Mouse (Mus musculus): Measurements from ENCODE around the gene L1td1. TPM values are rescaled to one million over a fixed set of nuclear protein-coding genes. Genes with fewer than 3 reads are reported as not detected.

L1td1 gene
- total RNA-seq (2012; rRNA removed) (not detected in 2 replicates), polyA plus RNA-seq (2012; ENCODE audit: insufficient read depth in 1 of 2, insufficient read length in 2 of 2, low read depth in 1 of 2, low replicate concordance in 2 of 2, missing spikeins in 1 of 2) (not detected)

DNA sequence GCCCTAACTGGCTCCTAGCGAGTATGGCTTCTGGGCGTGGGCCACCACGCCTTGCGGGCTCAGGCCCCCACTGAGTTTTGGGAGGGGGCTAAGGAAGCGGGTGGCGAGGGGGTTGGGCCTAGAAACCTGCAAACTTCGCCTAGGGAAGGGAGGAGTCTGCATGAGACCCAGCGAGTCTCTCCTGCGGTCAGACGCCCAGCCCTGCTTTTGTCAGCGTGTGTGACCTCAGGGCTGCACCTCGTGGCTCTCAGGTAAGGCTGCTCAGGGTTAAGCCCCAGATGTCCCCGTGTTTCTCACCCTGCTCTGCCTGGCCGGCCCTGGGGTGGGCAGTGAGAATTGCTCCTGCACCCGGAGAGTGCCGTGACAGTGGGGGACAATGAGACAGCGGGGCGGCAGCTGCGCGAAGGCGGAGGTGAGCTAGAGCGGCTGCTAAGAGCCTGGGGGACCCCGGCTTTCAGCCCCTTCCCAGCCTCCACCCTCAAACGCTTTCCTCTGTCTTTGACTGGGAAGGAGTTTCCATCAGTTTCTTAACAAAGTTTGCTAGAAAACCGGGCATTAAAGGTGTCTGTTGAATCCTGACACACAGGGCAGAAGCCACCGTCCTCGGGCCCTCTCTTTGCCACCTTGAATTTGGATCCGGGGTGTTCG, at the start of gene L1td1:
Gene L1td1 (plus strand): TSS at position 145 of the 648 bp plus-strand sequence.
- Histone ChIP-seq H3K9me3 (replicated peaks; ENCODE audit: insufficient read depth, low read length) (no peaks in the 10 kb centered on the region), H3K36me3 (ENCODE audit: control insufficient read depth in 1 of 2, insufficient read depth in 2 of 2, low read length in 2 of 2) (no peaks in the 10 kb centered on the region), H3K9ac (ENCODE audit: control insufficient read depth, low read depth, low read length, poor library complexity, severe bottlenecking) (no peak within 1 kb of the TSS), H3K27ac (ENCODE audit: control insufficient read depth, low read depth, low read length) (no peak within 1 kb of the TSS), H3K79me2 (ENCODE audit: control insufficient read depth, insufficient read depth, low read length, poor library complexity) (no peaks in the 10 kb centered on the region), H3K27me3 (ENCODE audit: control insufficient read depth in 1 of 2, insufficient read depth in 2 of 2, low read length in 2 of 2) (no peaks in the 10 kb centered on the region), H3K4me3 (ENCODE audit: control insufficient read depth in 1 of 2, insufficient read depth in 1 of 2, low read depth in 2 of 2, low read length in 2 of 2) (no peak within 1 kb of the TSS), H3K4me1 (ENCODE audit: control insufficient read depth in 1 of 2, insufficient read depth in 2 of 2, low read length in 2 of 2) (no peaks in the 10 kb centered on the region)
- TF ChIP-seq CHD1 (IDR thresholded peaks at IDR 0.05; ENCODE audit: low read depth, low read length), result no peak
- no peak for TF ChIP-seq POLR2A (IDR thresholded peaks at IDR 0.05; ENCODE audit: control insufficient read depth in 1 of 2, insufficient read depth in 1 of 2, low read depth in 1 of 2, low read length in 2 of 2, poor library complexity in 1 of 2)
- no peak for TF ChIP-seq ZNF384 (IDR thresholded peaks at IDR 0.05; ENCODE audit: low read depth, low read length)
- TF ChIP-seq MAFK (IDR thresholded peaks at IDR 0.05; ENCODE audit: borderline replicate concordance, low read depth, low read length), result no peak
- no peak for TF ChIP-seq ZMIZ1 (IDR thresholded peaks at IDR 0.05; ENCODE audit: low read depth, low read length)
- TF ChIP-seq CHD2 (IDR thresholded peaks at IDR 0.05; ENCODE audit: low read length), result no peak
- TF ChIP-seq CTCF (IDR thresholded peaks at IDR 0.05 in 2 of 3, conservative IDR thresholded peaks at IDR 0.05 in 1 of 3; ENCODE audit: control insufficient read depth in 1 of 3, insufficient read depth in 1 of 3, low read depth in 2 of 3, low read length in 3 of 3, poor library complexity in 1 of 3, severe bottlenecking in 1 of 3), result no peak
- TF ChIP-seq ZC3H11A (IDR thresholded peaks at IDR 0.05; ENCODE audit: low read depth, low read length), result no peak
- no peak for TF ChIP-seq MXI1 (IDR thresholded peaks at IDR 0.05; ENCODE audit: low read depth, low read length)
- no peak for TF ChIP-seq BHLHE40 (IDR thresholded peaks at IDR 0.05; ENCODE audit: borderline replicate concordance, low read depth, low read length)
- no peak for TF ChIP-seq KAT2A (conservative IDR thresholded peaks at IDR 0.05; ENCODE audit: low read depth, low read length)
- no peak for DNase-seq (ENCODE audit: low read depth, low spot score)

GRCm38 (mm10) chr4:98677506-98677905, 49.0 kb upstream of the L1td1 start:
- Histone ChIP-seq H3K36me3 (ENCODE audit: control insufficient read depth in 1 of 2, insufficient read depth in 2 of 2, low read length in 2 of 2) (no peaks in the 10 kb centered on the region), H3K4me3 (ENCODE audit: control insufficient read depth in 1 of 2, insufficient read depth in 1 of 2, low read depth in 2 of 2, low read length in 2 of 2) (no peak overlapping the region), H3K9ac (ENCODE audit: control insufficient read depth, low read depth, low read length, poor library complexity, severe bottlenecking) (no peak overlapping the region), H3K27me3 (ENCODE audit: control insufficient read depth in 1 of 2, insufficient read depth in 2 of 2, low read length in 2 of 2) (no peaks in the 10 kb centered on the region; a peak in 1 of 4 replicates), H3K27ac (ENCODE audit: control insufficient read depth, low read depth, low read length) (no peak overlapping the region), H3K9me3 (replicated peaks; ENCODE audit: insufficient read depth, low read length) (no peaks in the 10 kb centered on the region), H3K79me2 (ENCODE audit: control insufficient read depth, insufficient read depth, low read length, poor library complexity) (no peaks in the 10 kb centered on the region), H3K4me1 (ENCODE audit: control insufficient read depth in 1 of 2, insufficient read depth in 2 of 2, low read length in 2 of 2) (no peaks in the 10 kb centered on the region)
- no peak for DNase-seq (ENCODE audit: low read depth, low spot score)
- TF ChIP-seq RAD21 (IDR thresholded peaks at IDR 0.05; ENCODE audit: low read depth, low read length) (no peak), E2F4 (IDR thresholded peaks at IDR 0.05; ENCODE audit: borderline replicate concordance, low read depth, low read length) (no peak), ZC3H11A (IDR thresholded peaks at IDR 0.05; ENCODE audit: low read depth, low read length) (no peak), MAX (IDR thresholded peaks at IDR 0.05; ENCODE audit: low read length) (no peak), TBP (IDR thresholded peaks at IDR 0.05; ENCODE audit: low read depth, low read length) (no peak), BHLHE40 (IDR thresholded peaks at IDR 0.05; ENCODE audit: borderline replicate concordance, low read depth, low read length) (no peak), NELFE (IDR thresholded peaks at IDR 0.05; ENCODE audit: low read depth, low read length) (no peak), ETS1 (IDR thresholded peaks at IDR 0.05; ENCODE audit: low read depth, low read length) (no peak), POLR2A (IDR thresholded peaks at IDR 0.05; ENCODE audit: control insufficient read depth in 1 of 2, insufficient read depth in 1 of 2, low read depth in 1 of 2, low read length in 2 of 2, poor library complexity in 1 of 2) (no peak), SIN3A (IDR thresholded peaks at IDR 0.05; ENCODE audit: low read length) (no peak), USF1 (IDR thresholded peaks at IDR 0.05; ENCODE audit: low read depth, low read length) (no peak), MEF2A (IDR thresholded peaks at IDR 0.05; ENCODE audit: extremely low read depth, insufficient replicate concordance, low read depth, low read length, poor library complexity, severe bottlenecking) (no peak), ZKSCAN1 (IDR thresholded peaks at IDR 0.05; ENCODE audit: low read depth, low read length) (no peak), UBTF (IDR thresholded peaks at IDR 0.05; ENCODE audit: borderline replicate concordance, insufficient read depth, low read depth, low read length) (no peak), JUND (IDR thresholded peaks at IDR 0.05; ENCODE audit: low read depth, low read length) (no peak), GABPA (IDR thresholded peaks at IDR 0.05; ENCODE audit: low read depth, low read length) (no peak), USF2 (IDR thresholded peaks at IDR 0.05; ENCODE audit: borderline replicate concordance in 1 of 2, insufficient read depth in 1 of 2, low read depth in 1 of 2, low read length in 2 of 2) (no peak), MYC (IDR thresholded peaks at IDR 0.05; ENCODE audit: low read depth, low read length) (no peak)
